Mouse (Mus musculus): ENCODE measurements around the gene Trem1.

DNA sequence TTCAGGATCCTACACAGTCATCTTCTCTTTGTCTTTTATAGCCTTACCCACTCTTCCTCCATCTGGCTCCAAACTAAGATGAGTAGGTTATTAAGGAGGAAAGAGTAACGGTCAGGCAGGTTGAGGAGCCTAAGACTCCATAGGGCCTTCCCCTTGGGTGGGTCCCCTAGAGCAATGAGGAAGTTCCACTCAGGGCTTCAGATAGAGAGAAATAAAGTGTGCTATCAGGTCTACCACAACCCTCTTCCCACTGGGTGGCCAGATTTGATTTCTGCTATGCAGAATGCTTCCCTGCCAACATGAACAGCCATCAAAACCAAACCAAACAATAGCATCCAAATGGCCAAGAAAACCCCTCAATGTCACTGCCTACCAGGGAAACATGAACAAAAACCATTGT, 35.0 kb downstream of the Trem1 start:
- no peak for TF ChIP-seq CTCF (IDR thresholded peaks at IDR 0.05; ENCODE audit: insufficient read depth, low read depth, low read length)
- no peak for TF ChIP-seq POLR2A (IDR thresholded peaks at IDR 0.05; ENCODE audit: insufficient read depth, low read depth, low read length)
